Mouse (Mus musculus) embryonic facial prominence, embryonic 13.5 days (tissue): ENCODE data around the gene Rag2. TPM values are rescaled to one million over a fixed set of nuclear protein-coding genes. Genes with fewer than 3 reads are reported as not detected.

ENCODE experiments used
- ATAC-seq: fragments of 200-750 bp; cut with Nextera tagmentation; 2 replicates; pipeline ENCODE4 v1.8.0; 2017; ENCODE audit warnings: low read depth; ENCODE audit not compliant: insufficient number of reproducible peaks, insufficient read depth, low FRiP score, low TSS enrichment
- H3K27ac ChIP-seq: fragments of 300-500 bp; sonication (generic); 2 replicates; pipeline ENCODE4 v1.5.1; 2015; ENCODE audit warnings: moderate library complexity, mild to moderate bottlenecking, inconsistent platforms
- H3K27me3 ChIP-seq: fragments of 300-500 bp; sonication (generic); 2 replicates; pipeline ENCODE4 v1.6.1; 2015; ENCODE audit warnings: mild to moderate bottlenecking, inconsistent platforms
- H3K36me3 ChIP-seq: fragments of 300-500 bp; sonication (generic); 2 replicates; pipeline ENCODE4 v1.6.1; 2015; ENCODE audit warnings: mild to moderate bottlenecking, inconsistent platforms
- H3K4me1 ChIP-seq: fragments of 300-500 bp; sonication (generic); 2 replicates; pipeline ENCODE4 v1.6.1; 2015; ENCODE audit warnings: inconsistent platforms
- H3K4me2 ChIP-seq: fragments of 300-500 bp; sonication (generic); 2 replicates; pipeline ENCODE4 v1.6.1; 2015; ENCODE audit warnings: moderate library complexity, mild to moderate bottlenecking, inconsistent platforms
- H3K4me3 ChIP-seq: fragments of 300-500 bp; sonication (generic); 2 replicates; pipeline ENCODE4 v1.5.1; 2015; ENCODE audit warnings: mild to moderate bottlenecking, inconsistent platforms
- H3K9ac ChIP-seq: fragments of 300-500 bp; sonication (generic); 2 replicates; pipeline ENCODE4 v1.6.1; 2015; ENCODE audit warnings: mild to moderate bottlenecking, inconsistent platforms
- H3K9me3 ChIP-seq: fragments of 300-500 bp; sonication (generic); 2 replicates; pipeline ENCODE4 v1.6.1; 2016; ENCODE audit warnings: inconsistent platforms
- WGBS: fragments of 180-500 bp; shearing (Covaris S2); methylation state at CpG from one replicate; pipeline ENCODE4 v1.1.7; 2015; ENCODE audit warnings: mixed read lengths; 5-methylcytosine and 5-hydroxymethylcytosine counted together
- polyA plus RNA-seq: library from polyadenylated mRNA; unstranded; fragments of >200 nt; fragmentation: Nextera tagmentation; extraction: Ambion mirVana; gene quantifications from 2 replicates; pipeline ENCODE4 v1.2.1, GENCODE M21; 2015

Rag2 gene
- polyA plus RNA-seq, 1 experiment from 2014 or later: not detected

DNA sequence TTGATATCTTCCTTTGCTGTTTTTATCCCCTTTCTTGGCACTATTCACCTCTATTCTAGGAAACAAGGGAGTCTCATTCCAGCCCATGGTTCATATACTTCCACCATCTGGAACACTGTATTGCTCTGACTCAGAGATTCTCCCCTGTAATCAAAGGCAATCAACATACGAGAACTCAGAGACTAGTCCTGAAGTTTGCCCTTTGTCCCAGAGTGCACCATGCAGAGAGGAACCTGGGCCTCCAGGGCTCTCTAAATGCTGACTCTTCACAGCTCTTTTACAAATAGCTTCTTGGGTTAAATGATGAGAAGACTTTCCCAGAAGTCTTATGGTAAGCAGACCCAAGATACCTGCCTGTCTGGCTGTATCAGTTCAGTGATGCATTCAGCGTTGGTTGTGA lies 36.0 kb downstream of the Rag2 start:
- Histone ChIP-seq H3K4me3 (no peak overlapping the region), H3K27me3 (peaks cover 11% of the 10 kb centered on the region), H3K36me3 (no peaks in the 10 kb centered on the region), H3K4me2 (no peak overlapping the region), H3K4me1 (no peaks in the 10 kb centered on the region), H3K9me3 (no peaks in the 10 kb centered on the region), H3K27ac (no peak overlapping the region), H3K9ac (no peak overlapping the region)
- no peak for ATAC-seq
- 64% methylated on average over 2 of the region's 2 CpGs for WGBS

GRCm38 (mm10) chr2:101665058-101665702 lies 40.7 kb downstream of the Rag2 start:
- H3K27me3 ChIP-seq: peaks cover 3% of the 10 kb centered on the region; the same call in 1 of the 2 replicates
- WGBS: 22% methylated on average over 9 of the region's 9 CpGs
- 0 out of 2 replicates have a peak, but pooled peaks have one; percentile 48 for ATAC-seq
- no peak overlapping the region for H3K4me2 ChIP-seq
- no peaks in the 10 kb centered on the region for H3K4me1 ChIP-seq
- H3K27ac ChIP-seq: no peak overlapping the region
- H3K9ac ChIP-seq: no peak overlapping the region
- no peak overlapping the region for H3K4me3 ChIP-seq
- no peaks in the 10 kb centered on the region for H3K9me3 ChIP-seq
- no peaks in the 10 kb centered on the region for H3K36me3 ChIP-seq

- Histone ChIP-seq H3K4me3 (no peak overlapping the region), H3K9me3 (no peaks in the 10 kb centered on the region), H3K4me1 (no peaks in the 10 kb centered on the region), H3K4me2 (no peak overlapping the region), H3K27me3 (peaks cover 3% of the 10 kb centered on the region; the same call in 1 of the 2 replicates), H3K36me3 (no peaks in the 10 kb centered on the region), H3K9ac (no peak overlapping the region), H3K27ac (no peak overlapping the region)
- WGBS: 82% methylated on average over 3 of the region's 3 CpGs
- no peak for ATAC-seq
Observed at GRCm38 (mm10) chr2:101665703-101666092, 41.2 kb downstream of the Rag2 start.

DNA sequence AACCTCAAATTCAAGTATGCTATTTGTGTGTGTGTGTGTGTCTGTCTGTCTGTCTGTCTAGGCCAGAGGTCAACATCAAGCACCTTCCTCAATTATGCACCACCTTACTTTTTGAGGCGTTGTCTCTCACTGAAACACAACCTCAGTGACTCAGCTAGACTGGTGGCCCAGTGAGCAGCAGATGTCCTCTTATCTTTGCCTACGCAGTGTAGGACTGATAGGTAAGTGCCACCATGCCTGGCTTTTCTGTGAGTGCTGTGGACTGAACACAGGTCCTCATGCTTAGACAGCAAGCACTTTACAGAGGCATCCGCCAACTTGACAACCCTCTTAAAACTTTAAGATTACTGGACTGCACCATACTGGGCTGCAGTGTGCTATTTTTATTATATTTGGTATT lies 44.2 kb downstream of the Rag2 start:
- Histone ChIP-seq H3K36me3 (no peaks in the 10 kb centered on the region), H3K4me2 (no peak overlapping the region), H3K4me3 (no peak overlapping the region), H3K27ac (no peak overlapping the region), H3K4me1 (no peaks in the 10 kb centered on the region), H3K27me3 (peaks cover 3% of the 10 kb centered on the region; the same call in 1 of the 2 replicates), H3K9me3 (no peaks in the 10 kb centered on the region), H3K9ac (no peak overlapping the region)
- WGBS: 91% methylated on average over 3 of the region's 3 CpGs
- ATAC-seq: no peak

- Histone ChIP-seq H3K4me1 (no peaks in the 10 kb centered on the region), H3K27ac (no peak overlapping the region), H3K9ac (no peak overlapping the region), H3K27me3 (peaks cover 6% of the 10 kb centered on the region), H3K4me2 (no peak overlapping the region), H3K4me3 (no peak overlapping the region), H3K9me3 (no peaks in the 10 kb centered on the region), H3K36me3 (no peaks in the 10 kb centered on the region)
- 79% methylated on average over 3 of the region's 3 CpGs for whole genome bisulfite sequencing
- no peak for ATAC-seq
Observed at GRCm38 (mm10) chr2:101673547-101673946, 49.0 kb downstream of the Rag2 start.

DNA sequence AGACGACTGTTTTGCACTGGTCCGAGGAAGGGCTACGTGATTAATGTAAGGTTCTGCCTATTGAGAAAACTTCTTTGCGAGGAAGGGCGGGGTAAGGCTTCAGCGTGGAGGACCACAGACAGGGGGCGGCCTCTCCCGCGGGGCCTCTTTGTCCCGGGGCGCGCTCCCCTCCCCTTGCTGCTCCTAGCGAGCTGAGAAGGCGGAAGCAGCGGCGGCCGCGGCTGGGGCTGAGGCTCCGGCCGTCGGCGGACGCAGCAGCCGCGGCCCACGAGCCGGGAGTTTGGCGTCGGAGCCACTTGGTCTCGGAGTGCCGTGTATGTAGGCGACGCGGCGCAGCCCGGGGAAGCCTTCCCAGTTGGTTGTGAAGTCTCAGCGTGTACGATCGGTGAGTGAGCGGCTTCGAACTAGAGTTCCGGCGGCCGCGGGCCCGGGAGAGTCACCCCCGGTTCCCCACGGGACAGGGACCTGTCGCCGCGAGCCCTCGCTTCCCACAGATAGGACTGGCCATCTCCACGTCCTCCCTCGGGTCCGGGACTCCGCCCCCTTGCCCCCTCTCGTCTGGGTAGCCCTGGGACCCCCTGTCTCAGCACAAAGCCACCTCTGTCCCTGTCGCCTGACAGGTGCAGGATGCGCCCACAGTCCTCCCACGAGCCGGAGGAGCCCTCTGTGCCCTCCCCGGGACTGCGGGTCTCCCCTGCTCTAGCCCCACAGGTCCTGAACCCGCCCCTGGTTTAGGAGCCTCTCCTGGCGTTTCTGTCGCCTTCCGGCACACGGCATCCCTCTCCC lies 53.9 kb downstream of the Rag2 start, which contains the start of gene Traf6:
Traf6 (plus strand) TSS at position 194 of the 786 bp plus-strand sequence.
- peak within 1 kb of the TSS; percentile 67 for H3K4me2 ChIP-seq
- H3K4me3 ChIP-seq: peak within 1 kb of the TSS; percentile 98
- no peaks in the 10 kb centered on the region for H3K36me3 ChIP-seq
- peaks cover 6% of the 10 kb centered on the region for H3K27me3 ChIP-seq
- under 1% methylated on average over 68 of the region's 68 CpGs for WGBS
- H3K9ac ChIP-seq: peak within 1 kb of the TSS; percentile 95
- ATAC-seq: peak; percentile 87
- H3K4me1 ChIP-seq: peaks cover 5% of the 10 kb centered on the region
- peak within 1 kb of the TSS; percentile 55 for H3K27ac ChIP-seq
- no peaks in the 10 kb centered on the region for H3K9me3 ChIP-seq

DNA sequence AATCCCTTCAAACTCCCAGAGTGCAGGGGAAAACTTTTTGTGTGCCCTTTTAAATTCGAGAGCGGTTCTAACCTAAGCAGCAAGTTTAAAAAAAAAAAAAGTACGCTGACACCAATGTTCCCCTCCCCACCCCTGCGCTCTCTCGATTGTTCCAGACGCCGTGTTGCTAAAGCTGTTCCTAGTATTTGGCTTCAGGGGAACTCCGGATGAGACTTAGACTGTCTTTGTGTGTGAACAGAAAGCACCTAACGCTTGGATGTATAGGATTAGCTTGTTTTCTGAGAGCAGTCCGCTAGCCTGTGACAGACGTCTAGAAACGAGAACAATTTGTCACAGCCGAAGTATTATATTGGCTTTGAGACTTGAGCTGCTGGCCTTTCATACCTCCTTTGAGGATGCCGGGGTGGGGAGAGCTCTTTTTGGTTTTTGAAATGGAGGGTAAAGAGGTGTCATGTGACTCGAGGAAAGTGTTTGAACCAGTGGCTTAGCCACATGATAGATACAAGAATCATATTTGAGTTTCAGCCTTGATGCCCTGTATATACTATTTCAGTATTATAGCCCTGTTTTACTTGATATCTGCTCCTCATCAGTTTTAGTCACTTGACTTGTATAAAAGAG lies 54.8 kb downstream of the Rag2 start:
- H3K27me3 ChIP-seq: peaks cover 6% of the 10 kb centered on the region
- no peak for ATAC-seq
- WGBS: 2% methylated on average over 15 of the region's 15 CpGs
- no peaks in the 10 kb centered on the region for H3K9me3 ChIP-seq
- H3K9ac ChIP-seq: peak overlapping the region; percentile 95
- H3K4me1 ChIP-seq: peaks cover 5% of the 10 kb centered on the region
- 0 out of 2 replicates have a peak, but pooled peaks cover under 1% of the 10 kb centered on the region for H3K36me3 ChIP-seq
- H3K27ac ChIP-seq: no peak overlapping the region
- peak overlapping the region; percentile 98 for H3K4me3 ChIP-seq
- H3K4me2 ChIP-seq: peak overlapping the region; percentile 67

Other genes starting within 250 kb of the Rag2 start
- 0.10 and 0.12 TPM in 2 replicates for gene Rag1, start 24.8 kb downstream of the Rag2 start, polyA plus RNA-seq
- gene B230118H07Rik, start 24.8 kb downstream of the Rag2 start, polyA plus RNA-seq: 59.5 and 68.3 TPM in 2 replicates
- 8.8 and 10.2 TPM in 2 replicates for gene Traf6, start 53.7 kb downstream of the Rag2 start, polyA plus RNA-seq